Mouse (Mus musculus): ENCODE results near the gene Rapgef2. TPM values are rescaled to one million over a fixed set of nuclear protein-coding genes. Genes with fewer than 3 reads are reported as not detected.

Gene Rapgef2
- polyA plus RNA-seq, 1 experiment from 2014 or later, result 3.1 TPM

DNA sequence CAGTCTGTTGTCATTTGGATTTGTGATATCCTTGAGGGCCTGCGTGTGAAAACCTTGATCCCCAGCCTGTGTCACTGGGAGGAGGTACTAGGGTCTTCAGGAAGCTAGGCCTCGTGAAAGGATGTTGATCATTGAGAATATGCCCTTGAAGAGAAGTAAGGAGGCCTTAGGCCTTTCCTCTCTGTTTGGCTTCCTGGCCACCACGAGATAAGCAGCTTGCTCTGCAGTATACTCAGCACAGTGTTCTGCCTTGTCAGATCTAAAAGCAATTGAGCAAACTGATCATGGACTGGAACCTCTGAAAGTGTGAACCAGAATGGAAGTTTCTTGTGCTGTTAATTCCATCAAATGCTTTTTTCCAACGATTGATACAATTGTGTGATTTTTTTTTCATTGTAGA, 255.5 kb downstream of the Rapgef2 start:
- 60% methylated on average over 4 of the region's 4 CpGs for WGBS
- Histone ChIP-seq H3K4me1 (replicated peaks; ENCODE audit: control insufficient read depth, insufficient read depth, low read length) (peaks cover 13% of the 10 kb centered on the region), H3K9me3 (ENCODE audit: control insufficient read depth, low read length) (peaks cover 9% of the 10 kb centered on the region), H3K9ac (ENCODE audit: low read depth, low read length) (no peak overlapping the region), H3K4me3 (ENCODE audit: low read depth, low read length) (no peak overlapping the region), H3K4me2 (no peak overlapping the region), H3K36me3 (ENCODE audit: control insufficient read depth, insufficient read depth, low read length) (no peaks in the 10 kb centered on the region), H3K27me3 (replicated peaks; ENCODE audit: control insufficient read depth, insufficient read depth, low read length) (no peaks in the 10 kb centered on the region), H3K27ac (ENCODE audit: low read depth, low read length) (no peak overlapping the region)
- no peak for ATAC-seq (replicated peaks; ENCODE audit: low FRiP score)
- DNase-seq (ENCODE audit: low spot score), result no peak

- 0 out of 2 replicates have a peak, but pooled peaks cover 3% of the 10 kb centered on the region for H3K27me3 ChIP-seq (replicated peaks; ENCODE audit: control insufficient read depth, insufficient read depth, low read length)
- H3K27ac ChIP-seq (ENCODE audit: low read depth, low read length), result no peak overlapping the region
- H3K4me1 ChIP-seq (replicated peaks; ENCODE audit: control insufficient read depth, insufficient read depth, low read length), result peaks cover 13% of the 10 kb centered on the region
- no peak overlapping the region for H3K9ac ChIP-seq (ENCODE audit: low read depth, low read length)
- ATAC-seq (replicated peaks; ENCODE audit: low FRiP score) (peak; percentile 86), DNase-seq (ENCODE audit: low spot score) (peak; percentile 51)
- peaks cover 8% of the 10 kb centered on the region for H3K9me3 ChIP-seq (ENCODE audit: control insufficient read depth, low read length)
- H3K36me3 ChIP-seq (ENCODE audit: control insufficient read depth, insufficient read depth, low read length), result no peaks in the 10 kb centered on the region
- peak overlapping the region; percentile 47 for H3K4me2 ChIP-seq
- no peak overlapping the region for H3K4me3 ChIP-seq (ENCODE audit: low read depth, low read length)
- 17% methylated on average over 14 of the region's 14 CpGs for WGBS
These were observed 258.0 kb downstream of the Rapgef2 start for GRCm38 (mm10) chr3:79028153-79028878.

GRCm38 (mm10) chr3:79025983-79026382, 260.3 kb downstream of the Rapgef2 start:
- no peak overlapping the region for H3K4me3 ChIP-seq (ENCODE audit: low read depth, low read length)
- 0 out of 2 replicates have a peak, but pooled peaks cover 4% of the 10 kb centered on the region for H3K27me3 ChIP-seq (replicated peaks; ENCODE audit: control insufficient read depth, insufficient read depth, low read length)
- 81% methylated on average over 3 of the region's 3 CpGs for WGBS
- no peak overlapping the region for H3K4me2 ChIP-seq
- DNase-seq (ENCODE audit: low spot score) (no peak), ATAC-seq (replicated peaks; ENCODE audit: low FRiP score) (no peak)
- H3K9ac ChIP-seq (ENCODE audit: low read depth, low read length), result no peak overlapping the region
- no peak overlapping the region for H3K27ac ChIP-seq (ENCODE audit: low read depth, low read length)
- H3K4me1 ChIP-seq (replicated peaks; ENCODE audit: control insufficient read depth, insufficient read depth, low read length), result peaks cover 13% of the 10 kb centered on the region
- H3K9me3 ChIP-seq (ENCODE audit: control insufficient read depth, low read length), result peaks cover 3% of the 10 kb centered on the region; the same call in 1 of the 2 replicates
- no peaks in the 10 kb centered on the region for H3K36me3 ChIP-seq (ENCODE audit: control insufficient read depth, insufficient read depth, low read length)

- 0 out of 2 replicates have a peak, but pooled peaks cover 4% of the 10 kb centered on the region for H3K27me3 ChIP-seq (replicated peaks; ENCODE audit: control insufficient read depth, insufficient read depth, low read length)
- no peaks in the 10 kb centered on the region for H3K9me3 ChIP-seq (ENCODE audit: control insufficient read depth, low read length)
- H3K4me3 ChIP-seq (ENCODE audit: low read depth, low read length), result no peak overlapping the region
- 74% methylated on average over 6 of the region's 6 CpGs for WGBS
- H3K27ac ChIP-seq (ENCODE audit: low read depth, low read length), result no peak overlapping the region
- H3K36me3 ChIP-seq (ENCODE audit: control insufficient read depth, insufficient read depth, low read length), result no peaks in the 10 kb centered on the region
- H3K4me1 ChIP-seq (replicated peaks; ENCODE audit: control insufficient read depth, insufficient read depth, low read length), result peaks cover 10% of the 10 kb centered on the region
- DNase-seq (ENCODE audit: low spot score), result no peak
- no peak overlapping the region for H3K9ac ChIP-seq (ENCODE audit: low read depth, low read length)
- ATAC-seq (replicated peaks; ENCODE audit: low FRiP score), result no peak
- H3K4me2 ChIP-seq, result no peak overlapping the region
These were observed 262.5 kb downstream of the Rapgef2 start for GRCm38 (mm10) chr3:79023735-79024328.

- H3K9ac ChIP-seq (ENCODE audit: low read depth, low read length), result no peak overlapping the region
- H3K27ac ChIP-seq (ENCODE audit: low read depth, low read length), result no peak overlapping the region
- no peak for ATAC-seq (replicated peaks; ENCODE audit: low FRiP score)
- DNase-seq (ENCODE audit: low spot score), result no peak
- no peaks in the 10 kb centered on the region for H3K36me3 ChIP-seq (ENCODE audit: control insufficient read depth, insufficient read depth, low read length)
- no peak overlapping the region for H3K4me2 ChIP-seq
- 82% methylated on average over 4 of the region's 4 CpGs for WGBS
- H3K4me3 ChIP-seq (ENCODE audit: low read depth, low read length), result no peak overlapping the region
- H3K4me1 ChIP-seq (replicated peaks; ENCODE audit: control insufficient read depth, insufficient read depth, low read length), result peaks cover 2% of the 10 kb centered on the region
- H3K27me3 ChIP-seq (replicated peaks; ENCODE audit: control insufficient read depth, insufficient read depth, low read length), result 0 out of 2 replicates have a peak, but pooled peaks cover 4% of the 10 kb centered on the region
- H3K9me3 ChIP-seq (ENCODE audit: control insufficient read depth, low read length), result no peaks in the 10 kb centered on the region
These were observed 263.6 kb downstream of the Rapgef2 start for GRCm38 (mm10) chr3:79022690-79023089.

- Histone ChIP-seq H3K4me2 (no peak overlapping the region), H3K4me3 (ENCODE audit: low read depth, low read length) (no peak overlapping the region), H3K36me3 (ENCODE audit: control insufficient read depth, insufficient read depth, low read length) (no peaks in the 10 kb centered on the region), H3K9me3 (ENCODE audit: control insufficient read depth, low read length) (no peaks in the 10 kb centered on the region), H3K27me3 (replicated peaks; ENCODE audit: control insufficient read depth, insufficient read depth, low read length) (no peaks in the 10 kb centered on the region), H3K9ac (ENCODE audit: low read depth, low read length) (no peak overlapping the region), H3K4me1 (replicated peaks; ENCODE audit: control insufficient read depth, insufficient read depth, low read length) (no peaks in the 10 kb centered on the region), H3K27ac (ENCODE audit: low read depth, low read length) (no peak overlapping the region)
- DNase-seq (ENCODE audit: low spot score) (no peak), ATAC-seq (replicated peaks; ENCODE audit: low FRiP score) (no peak)
- 71% methylated on average over 4 of the region's 4 CpGs for WGBS
These were observed 268.9 kb downstream of the Rapgef2 start for GRCm38 (mm10) chr3:79017440-79017839.

DNA sequence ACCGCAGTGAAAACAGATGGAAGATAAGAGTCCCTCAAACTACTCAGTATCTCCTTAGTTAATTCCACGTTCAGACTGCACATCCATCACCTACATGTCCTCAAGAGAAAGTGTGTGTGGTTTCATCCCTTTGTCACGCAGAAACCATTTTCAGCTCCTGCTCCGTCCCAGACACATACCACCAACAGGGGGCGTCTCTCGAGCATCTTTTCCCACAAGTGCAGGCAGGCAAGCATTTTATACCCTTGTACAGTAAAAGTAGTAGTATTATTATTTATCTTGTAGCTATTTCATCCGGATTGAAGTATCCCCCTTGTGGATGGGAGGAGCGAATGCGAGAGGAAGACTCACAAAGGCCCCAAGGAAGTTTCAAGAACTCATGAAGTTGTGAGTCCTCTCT, 269.5 kb downstream of the Rapgef2 start:
- WGBS, result 79% methylated on average over 9 of the region's 9 CpGs
- no peak overlapping the region for H3K4me3 ChIP-seq (ENCODE audit: low read depth, low read length)
- no peak overlapping the region for H3K4me2 ChIP-seq
- DNase-seq (ENCODE audit: low spot score) (no peak), ATAC-seq (replicated peaks; ENCODE audit: low FRiP score) (no peak)
- H3K36me3 ChIP-seq (ENCODE audit: control insufficient read depth, insufficient read depth, low read length), result no peaks in the 10 kb centered on the region
- no peaks in the 10 kb centered on the region for H3K9me3 ChIP-seq (ENCODE audit: control insufficient read depth, low read length)
- no peak overlapping the region for H3K27ac ChIP-seq (ENCODE audit: low read depth, low read length)
- H3K4me1 ChIP-seq (replicated peaks; ENCODE audit: control insufficient read depth, insufficient read depth, low read length), result no peaks in the 10 kb centered on the region
- H3K9ac ChIP-seq (ENCODE audit: low read depth, low read length), result no peak overlapping the region
- no peaks in the 10 kb centered on the region for H3K27me3 ChIP-seq (replicated peaks; ENCODE audit: control insufficient read depth, insufficient read depth, low read length)

GRCm38 (mm10) chr3:79015621-79016474, 270.5 kb downstream of the Rapgef2 start:
- Histone ChIP-seq H3K4me2 (no peak overlapping the region), H3K9me3 (ENCODE audit: control insufficient read depth, low read length) (no peaks in the 10 kb centered on the region), H3K27me3 (replicated peaks; ENCODE audit: control insufficient read depth, insufficient read depth, low read length) (no peaks in the 10 kb centered on the region), H3K4me1 (replicated peaks; ENCODE audit: control insufficient read depth, insufficient read depth, low read length) (no peaks in the 10 kb centered on the region), H3K36me3 (ENCODE audit: control insufficient read depth, insufficient read depth, low read length) (no peaks in the 10 kb centered on the region), H3K9ac (ENCODE audit: low read depth, low read length) (no peak overlapping the region), H3K27ac (ENCODE audit: low read depth, low read length) (no peak overlapping the region), H3K4me3 (ENCODE audit: low read depth, low read length) (no peak overlapping the region)
- WGBS, result 82% methylated on average over 9 of the region's 9 CpGs
- DNase-seq (ENCODE audit: low spot score) (no peak), ATAC-seq (replicated peaks; ENCODE audit: low FRiP score) (no peak)
